Mouse (Mus musculus): ENCODE measurements at regions not wholly inside any gene's neighbourhood (a gene's known extent, or its start where the extent isn't known, plus 50 kb on each side); places are given as distances from the start of the nearest gene placed in this dataset.
"Not testable (repeated sequence)": the region's sequence is repeated elsewhere in the genome, so short reads cannot be mapped to it uniquely, and the experiment has no call there.

DNA sequence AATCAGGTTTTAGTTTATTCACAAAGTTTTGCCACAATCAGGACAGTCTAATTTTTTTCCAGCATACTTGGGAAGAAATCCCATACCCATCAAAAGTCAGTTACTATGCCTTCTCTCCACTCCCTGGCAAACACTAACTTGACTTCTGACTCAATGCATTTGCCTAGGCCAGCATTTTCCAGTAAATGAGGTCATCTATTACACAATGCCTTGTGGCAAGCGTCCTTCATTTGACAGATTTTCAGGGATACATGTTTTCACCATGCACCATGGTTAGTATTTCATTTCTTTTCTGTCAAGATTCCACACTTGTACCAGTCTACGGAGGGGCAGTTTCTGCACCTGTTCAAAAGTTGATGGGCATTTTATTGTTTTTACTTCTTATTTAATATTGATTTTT is 88.4 kb upstream of the Slc2a12 start:
- H3K4me1 ChIP-seq (ENCODE audit: control insufficient read depth, insufficient read depth, low read length); H3K27ac ChIP-seq (ENCODE audit: insufficient read depth, low read length); H3K4me3 ChIP-seq (ENCODE audit: insufficient read depth, low read length): not testable (repeated sequence)

DNA sequence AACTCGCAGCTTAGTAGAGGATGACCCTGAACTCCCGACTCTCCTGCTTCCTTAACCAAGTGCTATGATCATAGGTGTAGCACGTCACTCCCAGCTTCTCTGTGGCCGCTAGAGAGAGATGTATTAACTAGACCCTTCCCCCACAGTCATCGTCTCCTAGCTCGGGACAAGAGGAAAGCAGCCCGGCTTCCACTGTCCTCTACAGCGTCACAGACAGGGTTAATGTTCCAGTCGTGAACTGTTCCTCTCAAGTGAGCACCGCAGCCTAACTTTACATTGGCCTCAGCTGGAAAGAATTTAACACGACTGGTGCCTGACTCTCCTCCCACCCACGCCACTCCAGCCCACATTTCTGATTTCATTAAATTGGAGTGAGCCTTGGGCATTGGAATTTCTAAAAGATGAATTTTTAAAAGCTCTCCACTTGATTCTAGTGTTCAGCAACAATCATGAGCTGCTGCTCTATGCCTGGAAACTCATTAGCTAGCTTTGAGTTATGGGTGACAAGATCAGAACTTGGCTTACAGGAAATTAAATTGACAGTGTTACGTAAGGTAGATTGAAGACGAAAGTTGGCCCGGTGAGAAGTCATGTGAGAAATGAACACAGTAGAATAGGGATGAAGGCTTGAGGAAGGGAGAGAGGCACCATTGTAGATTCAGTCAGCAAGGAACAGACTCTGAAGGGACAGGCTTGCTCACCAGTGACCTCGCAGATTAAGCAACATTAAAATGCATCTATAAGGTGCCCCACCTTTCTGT is 75.4 kb upstream of the Slc2a12 start:
- H3K4me3 ChIP-seq (ENCODE audit: insufficient read depth, low read length); H3K4me1 ChIP-seq (ENCODE audit: control insufficient read depth, insufficient read depth, low read length); H3K27ac ChIP-seq (ENCODE audit: insufficient read depth, low read length): not testable (repeated sequence)

DNA sequence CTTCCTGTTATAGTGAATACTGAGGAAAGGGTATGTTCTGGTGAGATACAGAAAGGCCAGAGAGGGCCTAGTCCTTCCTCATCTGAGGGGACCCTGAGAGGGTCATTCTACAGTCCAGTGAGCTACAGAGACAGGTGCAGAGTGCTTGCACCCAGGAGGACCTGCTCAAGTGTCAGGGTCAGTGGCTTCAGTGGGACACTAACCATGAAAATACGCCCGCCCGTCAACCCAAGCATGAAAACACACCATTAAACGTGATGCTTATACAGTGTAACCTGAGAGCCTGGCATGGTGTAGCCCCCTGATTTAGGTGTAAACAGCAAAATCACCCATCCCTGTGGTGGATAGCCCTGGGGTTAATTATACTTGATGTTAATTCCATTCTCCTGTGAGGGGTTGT is 70.8 kb upstream of the Slc2a12 start:
- H3K4me1 ChIP-seq (ENCODE audit: control insufficient read depth, insufficient read depth, low read length); H3K4me3 ChIP-seq (ENCODE audit: insufficient read depth, low read length); H3K27ac ChIP-seq (ENCODE audit: insufficient read depth, low read length): not testable (repeated sequence)

DNA sequence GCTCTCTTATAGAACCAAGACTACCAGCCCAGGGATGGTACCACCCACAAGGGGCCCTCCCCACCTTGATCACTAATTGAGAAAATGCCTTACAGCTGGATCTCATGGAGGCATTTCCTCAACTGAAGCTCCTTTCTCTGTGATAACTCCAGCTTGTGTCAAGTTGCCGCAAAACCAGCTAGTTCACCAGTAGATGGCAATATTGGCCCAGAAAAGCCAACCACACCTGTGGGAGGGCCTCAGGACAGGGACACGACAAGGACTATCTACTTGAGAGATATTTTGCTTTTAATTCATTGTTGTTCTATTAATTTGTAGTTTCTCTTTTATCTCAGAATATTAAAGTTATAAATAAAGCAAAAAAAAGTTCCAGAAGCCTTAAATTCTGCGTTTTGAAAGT is 65.4 kb upstream of the Slc2a12 start:
- not testable (repeated sequence) for H3K27ac ChIP-seq (ENCODE audit: insufficient read depth, low read length); H3K4me1 ChIP-seq (ENCODE audit: control insufficient read depth, insufficient read depth, low read length); H3K4me3 ChIP-seq (ENCODE audit: insufficient read depth, low read length)
- TF ChIP-seq CTCF (IDR thresholded peaks at IDR 0.05; ENCODE audit: extremely low read depth, insufficient read depth, low read length), result peak; percentile 83

DNA sequence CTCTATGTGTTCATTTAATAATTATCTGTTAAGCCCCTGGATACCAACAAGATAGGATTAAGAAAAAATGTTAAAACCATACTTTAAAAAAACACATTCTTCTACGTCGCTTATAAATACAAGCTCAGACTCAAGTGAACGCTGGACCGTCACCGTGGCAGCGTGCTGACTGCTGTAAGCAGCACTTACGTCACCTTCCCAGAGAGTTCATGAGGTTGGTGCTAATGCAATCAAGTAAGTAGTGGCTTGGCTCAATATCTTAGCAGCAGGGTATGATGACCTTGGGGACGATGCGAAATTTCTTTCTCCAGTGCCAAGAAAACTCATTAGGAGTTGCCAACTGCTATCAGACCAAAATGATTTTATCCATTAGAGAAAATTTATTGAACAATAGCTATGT is 63.5 kb upstream of the Slc2a12 start:
- not testable (repeated sequence) for H3K4me3 ChIP-seq (ENCODE audit: insufficient read depth, low read length)

DNA sequence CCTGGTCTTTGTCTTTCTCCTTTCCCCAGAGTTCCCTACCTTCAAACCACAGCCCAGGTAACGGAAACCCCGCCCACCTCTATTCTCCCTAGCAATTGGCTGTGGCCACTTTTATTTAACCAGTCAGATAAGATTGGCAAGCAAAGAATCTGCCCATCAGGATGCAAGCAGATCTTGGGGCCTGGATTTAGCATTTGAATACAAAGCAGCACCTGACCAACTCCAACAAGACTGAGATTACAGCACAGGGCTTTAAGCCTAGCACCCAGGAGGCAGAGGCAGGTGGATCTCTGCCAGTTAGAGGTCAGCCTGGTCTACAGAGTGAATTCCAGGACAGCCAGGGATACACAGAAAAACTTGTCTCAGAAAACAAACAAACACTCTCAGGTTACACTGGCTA is 61.5 kb upstream of the Slc2a12 start:
- not testable (repeated sequence) for H3K27ac ChIP-seq (ENCODE audit: insufficient read depth, low read length); H3K4me3 ChIP-seq (ENCODE audit: insufficient read depth, low read length); H3K4me1 ChIP-seq (ENCODE audit: control insufficient read depth, insufficient read depth, low read length)

More for the DNA sequence above, 63.5 kb upstream of the Slc2a12 start:
- H3K4me1 ChIP-seq (ENCODE audit: control insufficient read depth, insufficient read depth, low read length); H3K27ac ChIP-seq (ENCODE audit: insufficient read depth, low read length): not testable (repeated sequence)

DNA sequence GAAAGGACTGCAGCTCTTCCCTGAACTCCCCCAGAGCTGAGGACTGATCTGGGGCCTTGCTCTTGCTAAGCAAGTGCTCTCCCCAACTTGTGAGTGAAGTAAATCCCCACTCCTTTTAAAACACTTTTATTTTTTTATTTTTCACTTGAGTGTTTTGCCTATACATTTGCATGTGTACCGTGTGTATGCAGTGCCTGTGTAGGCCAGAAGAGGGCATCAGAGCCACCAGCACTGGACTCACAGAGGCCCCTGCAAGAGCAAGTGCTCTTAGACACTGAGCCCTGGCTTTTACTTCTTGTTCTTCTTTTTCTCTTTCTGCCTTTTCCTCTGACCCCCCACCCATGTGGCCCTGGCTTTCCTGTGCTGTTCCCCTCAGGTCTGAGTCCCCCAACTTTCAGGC is 56.2 kb upstream of the Slc2a12 start:
- not testable (repeated sequence) for H3K4me1 ChIP-seq (ENCODE audit: control insufficient read depth, insufficient read depth, low read length); H3K4me3 ChIP-seq (ENCODE audit: insufficient read depth, low read length); H3K27ac ChIP-seq (ENCODE audit: insufficient read depth, low read length)

DNA sequence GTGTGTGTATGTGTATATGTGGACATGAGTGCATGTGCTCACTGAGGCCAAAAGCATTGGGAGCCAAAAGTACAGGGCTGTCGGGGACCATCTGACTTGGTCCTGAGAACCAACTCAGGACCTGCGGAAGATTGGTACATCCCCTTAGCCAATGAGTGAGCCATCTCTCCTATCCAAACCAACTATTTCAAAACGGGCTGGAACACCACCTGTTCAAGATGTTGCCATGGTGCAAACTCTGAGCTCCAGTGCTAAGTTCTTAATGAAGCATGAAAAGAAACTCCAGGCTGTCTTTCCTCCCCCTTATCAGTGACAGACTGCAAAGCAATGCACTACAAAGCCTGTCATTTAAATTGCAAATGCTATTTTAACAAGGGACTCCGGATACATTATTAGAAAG is 53.1 kb upstream of the Slc2a12 start:
- H3K27ac ChIP-seq (ENCODE audit: insufficient read depth, low read length); H3K4me3 ChIP-seq (ENCODE audit: insufficient read depth, low read length); H3K4me1 ChIP-seq (ENCODE audit: control insufficient read depth, insufficient read depth, low read length): not testable (repeated sequence)

DNA sequence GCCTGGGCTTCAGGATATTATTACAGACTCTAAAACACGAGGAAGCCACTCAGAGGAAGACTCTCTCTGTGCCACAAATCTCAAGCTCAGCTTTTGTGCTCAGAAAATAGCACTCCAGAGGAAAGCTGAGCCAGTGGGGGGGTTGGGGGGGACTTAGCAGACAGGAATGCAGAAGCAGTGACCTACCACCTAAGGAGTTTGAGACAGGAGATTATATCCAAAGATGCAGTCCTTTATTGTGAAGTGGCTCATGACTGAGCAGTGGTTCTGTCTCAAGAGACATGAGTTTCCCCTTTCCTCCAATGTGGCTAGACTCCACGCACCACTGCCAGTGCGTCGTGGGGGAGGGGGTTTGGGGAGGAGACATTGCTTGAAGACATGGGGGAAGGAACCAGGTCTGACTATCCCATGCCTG is 52.6 kb upstream of the Slc2a12 start:
- not testable (repeated sequence) for H3K4me1 ChIP-seq (ENCODE audit: control insufficient read depth, insufficient read depth, low read length); H3K27ac ChIP-seq (ENCODE audit: insufficient read depth, low read length); H3K4me3 ChIP-seq (ENCODE audit: insufficient read depth, low read length)

DNA sequence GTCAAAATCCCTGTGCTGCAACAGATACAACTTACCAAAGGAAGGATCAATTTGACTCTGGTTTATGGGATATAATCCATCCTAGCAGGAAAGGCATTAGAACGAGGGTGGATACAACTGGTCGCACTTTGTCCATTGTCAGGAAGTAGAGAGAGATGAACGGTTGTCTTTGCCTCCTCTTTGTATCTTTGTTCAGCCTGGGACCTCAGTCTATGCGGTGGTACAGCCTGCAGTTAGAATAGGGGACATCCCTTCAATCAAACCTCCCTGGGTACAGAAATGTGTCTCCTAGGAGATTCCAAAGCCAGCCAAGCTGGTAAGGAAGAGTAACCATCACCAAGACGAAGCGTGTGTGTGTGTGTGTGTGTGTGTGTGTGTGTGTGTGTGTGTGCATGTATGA is 52.1 kb upstream of the Slc2a12 start:
- H3K27ac ChIP-seq (ENCODE audit: insufficient read depth, low read length); H3K4me1 ChIP-seq (ENCODE audit: control insufficient read depth, insufficient read depth, low read length); H3K4me3 ChIP-seq (ENCODE audit: insufficient read depth, low read length): not testable (repeated sequence)

All from cortical plate, adult 2 months (tissue).